Mouse (Mus musculus): ENCODE measurements around the gene Nup93. TPM values are rescaled to one million over a fixed set of nuclear protein-coding genes. Genes with fewer than 3 reads are reported as not detected.

Nup93 gene
- polyA plus RNA-seq, 1 experiment from 2014 or later: 118 TPM

GRCm38 (mm10) chr8:94273289-94273850, 59.0 kb downstream of the Nup93 start:
- Histone ChIP-seq H3K27ac (ENCODE audit: low read depth, low read length) (no peak overlapping the region), H3K4me1 (ENCODE audit: control insufficient read depth, insufficient read depth, low read length) (no peaks in the 10 kb centered on the region), H3K4me2 (no peak overlapping the region), H3K27me3 (ENCODE audit: control insufficient read depth, insufficient read depth, low read length) (no peaks in the 10 kb centered on the region), H3K36me3 (ENCODE audit: control insufficient read depth, insufficient read depth, low read length) (no peaks in the 10 kb centered on the region), H3K4me3 (ENCODE audit: low read depth, low read length) (no peak overlapping the region), H3K9ac (ENCODE audit: low read length) (no peak overlapping the region), H3K9me3 (ENCODE audit: control insufficient read depth, low read length) (no peaks in the 10 kb centered on the region)
- 87% methylated on average over 5 of the region's 5 CpGs for WGBS
- ATAC-seq (ENCODE audit: low FRiP score) (no peak), DNase-seq (ENCODE audit: low spot score, missing footprints) (no peak)

GRCm38 (mm10) chr8:94274030-94274429, 59.7 kb downstream of the Nup93 start:
- Histone ChIP-seq H3K9me3 (ENCODE audit: control insufficient read depth, low read length) (no peaks in the 10 kb centered on the region), H3K36me3 (ENCODE audit: control insufficient read depth, insufficient read depth, low read length) (no peaks in the 10 kb centered on the region), H3K4me2 (no peak overlapping the region), H3K4me3 (ENCODE audit: low read depth, low read length) (no peak overlapping the region), H3K27me3 (ENCODE audit: control insufficient read depth, insufficient read depth, low read length) (no peaks in the 10 kb centered on the region), H3K9ac (ENCODE audit: low read length) (no peak overlapping the region), H3K4me1 (ENCODE audit: control insufficient read depth, insufficient read depth, low read length) (no peaks in the 10 kb centered on the region), H3K27ac (ENCODE audit: low read depth, low read length) (no peak overlapping the region)
- ATAC-seq (ENCODE audit: low FRiP score): no peak
- WGBS: 84% methylated on average over 5 of the region's 5 CpGs
- no peak for DNase-seq (ENCODE audit: low spot score, missing footprints)

- ATAC-seq (ENCODE audit: low FRiP score) (no peak), DNase-seq (ENCODE audit: low spot score, missing footprints) (no peak)
- WGBS: 90% methylated on average over 6 of the region's 6 CpGs
These were observed 63.9 kb downstream of the Nup93 start for GRCm38 (mm10) chr8:94278295-94278694.

GRCm38 (mm10) chr8:94280001-94280613, 65.7 kb downstream of the Nup93 start:
- 87% methylated on average over 5 of the region's 5 CpGs for WGBS
- H3K36me3 ChIP-seq (ENCODE audit: control insufficient read depth, insufficient read depth, low read length): no peaks in the 10 kb centered on the region
- no peak for ATAC-seq (ENCODE audit: low FRiP score)
- H3K4me2 ChIP-seq: no peak overlapping the region
- H3K9me3 ChIP-seq (ENCODE audit: control insufficient read depth, low read length): no peaks in the 10 kb centered on the region
- H3K9ac ChIP-seq (ENCODE audit: low read length): no peak overlapping the region
- no peaks in the 10 kb centered on the region for H3K27me3 ChIP-seq (ENCODE audit: control insufficient read depth, insufficient read depth, low read length)
- DNase-seq (ENCODE audit: low spot score, missing footprints): no peak
- no peak overlapping the region for H3K4me3 ChIP-seq (ENCODE audit: low read depth, low read length)
- no peaks in the 10 kb centered on the region for H3K4me1 ChIP-seq (ENCODE audit: control insufficient read depth, insufficient read depth, low read length)
- no peak overlapping the region for H3K27ac ChIP-seq (ENCODE audit: low read depth, low read length)

More at GRCm38 (mm10) chr8:94278295-94278694, 63.9 kb downstream of the Nup93 start:
- Histone ChIP-seq H3K27me3 (ENCODE audit: control insufficient read depth, insufficient read depth, low read length) (no peaks in the 10 kb centered on the region), H3K36me3 (ENCODE audit: control insufficient read depth, insufficient read depth, low read length) (no peaks in the 10 kb centered on the region), H3K27ac (ENCODE audit: low read depth, low read length) (no peak overlapping the region), H3K4me1 (ENCODE audit: control insufficient read depth, insufficient read depth, low read length) (no peaks in the 10 kb centered on the region), H3K4me2 (no peak overlapping the region), H3K9me3 (ENCODE audit: control insufficient read depth, low read length) (no peaks in the 10 kb centered on the region), H3K4me3 (ENCODE audit: low read depth, low read length) (no peak overlapping the region), H3K9ac (ENCODE audit: low read length) (no peak overlapping the region)

GRCm38 (mm10) chr8:94282453-94282985, 68.2 kb downstream of the Nup93 start:
- no peaks in the 10 kb centered on the region for H3K36me3 ChIP-seq (ENCODE audit: control insufficient read depth, insufficient read depth, low read length)
- WGBS: 91% methylated on average over 3 of the region's 3 CpGs
- no peak overlapping the region for H3K4me3 ChIP-seq (ENCODE audit: low read depth, low read length)
- H3K27me3 ChIP-seq (ENCODE audit: control insufficient read depth, insufficient read depth, low read length): no peaks in the 10 kb centered on the region
- DNase-seq (ENCODE audit: low spot score, missing footprints): no peak
- no peaks in the 10 kb centered on the region for H3K9me3 ChIP-seq (ENCODE audit: control insufficient read depth, low read length)
- no peak overlapping the region for H3K9ac ChIP-seq (ENCODE audit: low read length)
- H3K4me1 ChIP-seq (ENCODE audit: control insufficient read depth, insufficient read depth, low read length): no peaks in the 10 kb centered on the region
- no peak overlapping the region for H3K4me2 ChIP-seq
- no peak overlapping the region for H3K27ac ChIP-seq (ENCODE audit: low read depth, low read length)
- ATAC-seq (ENCODE audit: low FRiP score): no peak

- DNase-seq (ENCODE audit: low spot score, missing footprints) (no peak), ATAC-seq (ENCODE audit: low FRiP score) (no peak)
- Histone ChIP-seq H3K4me3 (ENCODE audit: low read depth, low read length) (no peak overlapping the region), H3K9me3 (ENCODE audit: control insufficient read depth, low read length) (no peaks in the 10 kb centered on the region), H3K36me3 (ENCODE audit: control insufficient read depth, insufficient read depth, low read length) (no peaks in the 10 kb centered on the region), H3K4me1 (ENCODE audit: control insufficient read depth, insufficient read depth, low read length) (no peaks in the 10 kb centered on the region), H3K4me2 (no peak overlapping the region), H3K27me3 (ENCODE audit: control insufficient read depth, insufficient read depth, low read length) (no peaks in the 10 kb centered on the region), H3K27ac (ENCODE audit: low read depth, low read length) (no peak overlapping the region), H3K9ac (ENCODE audit: low read length) (no peak overlapping the region)
- WGBS: 93% methylated on average over 7 of the region's 7 CpGs
These were observed 69.8 kb downstream of the Nup93 start for GRCm38 (mm10) chr8:94284204-94284603.

GRCm38 (mm10) chr8:94290606-94291005, 76.2 kb downstream of the Nup93 start:
- Histone ChIP-seq H3K9ac (ENCODE audit: low read length) (no peak overlapping the region), H3K27ac (ENCODE audit: low read depth, low read length) (no peak overlapping the region), H3K4me1 (ENCODE audit: control insufficient read depth, insufficient read depth, low read length) (no peaks in the 10 kb centered on the region), H3K36me3 (ENCODE audit: control insufficient read depth, insufficient read depth, low read length) (no peaks in the 10 kb centered on the region), H3K4me3 (ENCODE audit: low read depth, low read length) (no peak overlapping the region), H3K9me3 (ENCODE audit: control insufficient read depth, low read length) (no peaks in the 10 kb centered on the region), H3K27me3 (ENCODE audit: control insufficient read depth, insufficient read depth, low read length) (no peaks in the 10 kb centered on the region), H3K4me2 (no peak overlapping the region)
- 92% methylated on average over 5 of the region's 5 CpGs for WGBS
- ATAC-seq (ENCODE audit: low FRiP score) (no peak), DNase-seq (ENCODE audit: low spot score, missing footprints) (no peak)

- WGBS: 91% methylated on average over 6 of the region's 6 CpGs
- no peak overlapping the region for H3K4me3 ChIP-seq (ENCODE audit: low read depth, low read length)
- H3K27ac ChIP-seq (ENCODE audit: low read depth, low read length): no peak overlapping the region
- ATAC-seq (ENCODE audit: low FRiP score) (no peak), DNase-seq (ENCODE audit: low spot score, missing footprints) (no peak)
- no peak overlapping the region for H3K9ac ChIP-seq (ENCODE audit: low read length)
- H3K27me3 ChIP-seq (ENCODE audit: control insufficient read depth, insufficient read depth, low read length): no peaks in the 10 kb centered on the region
- no peaks in the 10 kb centered on the region for H3K36me3 ChIP-seq (ENCODE audit: control insufficient read depth, insufficient read depth, low read length)
- no peaks in the 10 kb centered on the region for H3K4me1 ChIP-seq (ENCODE audit: control insufficient read depth, insufficient read depth, low read length)
- H3K9me3 ChIP-seq (ENCODE audit: control insufficient read depth, low read length): no peaks in the 10 kb centered on the region
- H3K4me2 ChIP-seq: no peak overlapping the region
These were observed 77.7 kb downstream of the Nup93 start for GRCm38 (mm10) chr8:94292072-94292471.

GRCm38 (mm10) chr8:94292626-94293025, 78.3 kb downstream of the Nup93 start:
- H3K36me3 ChIP-seq (ENCODE audit: control insufficient read depth, insufficient read depth, low read length): no peaks in the 10 kb centered on the region
- no peak overlapping the region for H3K9ac ChIP-seq (ENCODE audit: low read length)
- no peak for DNase-seq (ENCODE audit: low spot score, missing footprints)
- H3K27ac ChIP-seq (ENCODE audit: low read depth, low read length): no peak overlapping the region
- H3K4me3 ChIP-seq (ENCODE audit: low read depth, low read length): no peak overlapping the region
- no peak overlapping the region for H3K4me2 ChIP-seq
- H3K27me3 ChIP-seq (ENCODE audit: control insufficient read depth, insufficient read depth, low read length): no peaks in the 10 kb centered on the region
- WGBS: 93% methylated on average over 8 of the region's 8 CpGs
- H3K4me1 ChIP-seq (ENCODE audit: control insufficient read depth, insufficient read depth, low read length): no peaks in the 10 kb centered on the region
- no peak for ATAC-seq (ENCODE audit: low FRiP score)
- H3K9me3 ChIP-seq (ENCODE audit: control insufficient read depth, low read length): no peaks in the 10 kb centered on the region
